Mouse (Mus musculus) G1E (cell line): Measurements from ENCODE around the gene 1700030K09Rik.

Experiments
- CTCF ChIP-seq: IDR thresholded peaks from 2 replicates; pipeline ENCODE4 v1.5.1; 2012; ENCODE audit warnings: low read depth, low read length, inconsistent platforms, mixed read lengths
- GATA1 ChIP-seq: IDR thresholded peaks from 2 replicates; pipeline ENCODE4 v1.6.1; 2012; ENCODE audit warnings: borderline replicate concordance, low read length, inconsistent platforms, mixed read lengths
- GATA2 ChIP-seq: IDR thresholded peaks from 2 replicates; pipeline ENCODE4 v1.6.1; 2012; ENCODE audit warnings: low read depth, low read length, inconsistent platforms, borderline replicate concordance

- TF ChIP-seq CTCF: no peak
- no peak for TF ChIP-seq GATA2
- no peak for TF ChIP-seq GATA1
Measured at GRCm38 (mm10) chr8:72464211-72464610, 20.5 kb downstream of the 1700030K09Rik start.
